Mouse (Mus musculus) embryo, embryonic 10.5 days (tissue): Measurements from ENCODE around the gene Tspan6.

Source experiments
- DNase-seq: peaks from one replicate; pipeline ENCODE4 v3.0.0-alpha.2; 2015; ENCODE audit warnings: low spot score

Gene Tspan6

DNA sequence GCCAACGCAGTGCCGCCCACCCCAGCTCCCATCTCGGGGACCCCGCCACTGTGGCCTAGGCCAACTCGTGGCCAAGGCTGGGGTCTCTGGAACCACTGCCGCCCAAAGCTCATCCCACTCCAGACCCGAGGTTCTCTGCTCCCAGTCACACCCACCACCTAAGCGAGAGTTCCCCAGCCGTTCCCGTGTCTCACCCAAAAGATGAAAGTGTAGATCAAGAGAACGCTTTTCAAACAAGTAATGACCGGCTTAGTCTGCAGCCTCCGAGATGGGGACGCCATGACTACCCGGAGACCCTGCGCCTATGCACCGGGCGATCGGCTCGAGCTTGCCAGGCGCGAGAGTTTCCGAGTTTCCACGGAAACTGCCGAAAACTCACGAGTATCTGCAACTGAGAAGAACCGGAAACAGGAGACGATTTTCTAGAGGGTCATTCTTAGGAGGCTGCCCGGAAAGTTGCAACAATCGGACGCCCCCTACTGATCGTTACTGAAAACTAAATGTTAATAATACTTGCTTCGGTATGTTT lies at the start of gene Tspan6:
TSS of gene Tspan6 (minus strand) at position 416 of the 529 bp plus-strand sequence.
- peak; percentile 90 for DNase-seq

DNA sequence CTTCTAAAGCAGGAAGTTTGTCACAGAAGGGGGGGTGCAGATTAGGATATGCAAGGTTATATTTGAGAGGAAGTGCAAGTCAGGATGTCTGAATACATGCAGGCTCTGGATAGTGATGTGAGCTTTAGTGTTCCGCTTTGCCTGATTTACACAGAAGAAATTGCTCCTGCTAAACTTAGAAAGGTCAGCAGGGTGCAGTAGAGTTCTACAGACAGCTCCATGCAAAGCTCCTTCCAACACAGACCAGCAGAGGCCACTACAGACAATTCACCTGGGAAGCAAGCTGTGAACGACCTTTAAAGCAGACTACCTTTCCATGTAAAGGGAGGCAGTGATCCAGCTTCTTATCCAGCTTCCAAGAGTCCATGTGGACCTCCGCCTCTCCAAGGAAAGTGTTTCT lies 49.2 kb upstream of the Tspan6 start:
- DNase-seq = peak; percentile 68

DNA sequence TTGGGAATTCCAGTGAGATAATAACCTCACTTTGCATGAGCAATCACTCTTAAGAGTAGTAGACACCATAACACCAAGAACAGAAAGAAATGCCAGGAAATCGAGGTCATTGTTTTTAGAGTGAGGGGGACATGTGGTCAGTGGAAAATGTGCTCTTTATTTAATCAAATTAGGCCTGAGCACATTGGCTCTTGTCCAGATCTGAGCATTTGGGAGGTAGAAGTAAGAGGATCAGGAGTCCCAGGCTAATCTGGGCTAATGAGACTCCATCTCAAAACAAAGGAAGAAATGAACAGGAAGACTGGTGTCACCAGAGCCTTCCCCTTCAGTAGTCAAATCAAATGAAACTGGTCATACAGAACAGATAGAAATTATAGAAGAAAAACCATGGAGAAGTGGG lies 41.3 kb upstream of the Tspan6 start:
- no peak for DNase-seq

DNA sequence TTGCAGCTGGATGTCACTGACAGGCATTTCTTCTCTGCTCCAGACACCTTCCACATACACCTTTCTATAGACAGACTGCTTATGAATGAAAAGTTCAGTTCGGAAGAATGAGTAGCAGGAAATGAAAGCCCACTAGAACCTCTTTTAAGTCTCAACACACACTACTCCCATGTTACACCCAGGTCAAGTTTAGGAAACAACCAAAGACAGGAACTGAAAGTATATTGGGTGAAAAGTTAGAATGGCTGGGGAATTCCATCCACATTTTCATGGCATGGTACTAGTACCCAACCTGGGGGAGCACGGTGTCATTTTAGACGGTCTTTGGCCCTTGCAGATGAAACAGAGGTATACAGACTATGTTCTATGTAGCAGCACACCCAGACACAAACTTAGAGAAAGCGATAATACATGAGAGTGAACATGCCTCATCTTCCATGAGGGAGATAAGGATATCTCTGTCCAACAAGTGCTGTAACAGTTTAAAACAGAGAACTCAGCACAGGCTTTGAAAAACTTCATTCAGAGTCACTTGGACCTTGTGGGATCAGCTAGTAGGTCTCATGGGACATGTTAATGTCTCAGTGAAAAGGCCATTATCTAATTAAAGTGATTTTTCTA lies 38.5 kb upstream of the Tspan6 start:
- no peak for DNase-seq

DNA sequence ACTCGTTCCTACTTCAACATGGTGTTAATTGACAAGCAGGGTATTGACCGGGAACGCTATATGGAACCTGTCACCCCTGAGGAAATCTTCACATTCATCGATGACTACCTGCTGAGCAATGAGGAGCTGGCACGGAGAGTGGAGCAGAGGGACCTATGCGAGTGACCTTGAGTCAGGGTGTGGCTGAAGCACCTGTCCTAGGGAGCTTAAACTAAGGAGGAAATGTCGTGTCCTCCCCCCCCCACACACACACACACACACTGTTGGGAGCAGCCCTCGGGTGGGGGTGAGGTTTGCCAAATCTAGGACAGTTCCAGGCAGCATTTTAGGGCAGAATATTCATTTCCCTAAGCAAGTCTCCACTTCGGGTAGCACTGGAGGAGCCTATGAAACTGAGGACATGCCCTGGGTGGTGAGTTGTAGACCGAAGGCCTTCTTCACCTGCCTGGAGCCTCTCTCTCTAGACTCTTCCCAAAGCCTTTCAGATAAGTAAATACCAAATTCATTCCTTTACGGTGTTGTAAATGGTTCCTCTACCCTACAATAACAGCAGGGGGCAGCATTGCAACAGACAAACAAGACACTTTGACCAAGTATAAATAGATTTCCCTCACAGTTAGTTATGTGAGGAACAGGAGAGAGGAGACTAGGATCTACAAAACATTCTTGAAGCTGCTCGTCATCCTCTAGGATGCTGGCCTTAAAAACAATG lies 33.2 kb upstream of the Tspan6 start:
- peak; percentile 55 for DNase-seq

DNA sequence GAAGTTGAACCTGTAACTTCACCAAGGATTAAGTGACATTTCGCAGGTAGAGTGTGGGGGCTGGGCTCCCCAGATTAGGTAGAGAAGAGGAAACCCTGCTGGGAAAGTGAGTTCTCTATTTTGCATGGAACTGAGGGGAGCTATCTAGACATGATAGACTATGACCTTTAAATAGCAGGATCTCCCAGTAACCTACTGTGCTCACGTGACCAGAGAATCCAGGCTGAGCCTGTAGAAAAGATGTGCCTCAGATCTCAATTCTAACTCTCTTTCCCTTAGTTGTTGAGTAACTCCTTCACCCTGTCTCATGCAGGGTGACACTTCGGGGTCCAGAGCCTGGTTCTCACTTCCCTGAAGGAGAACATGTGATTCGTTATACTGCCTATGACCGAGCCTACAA lies 28.5 kb upstream of the Tspan6 start:
- no peak for DNase-seq

DNA sequence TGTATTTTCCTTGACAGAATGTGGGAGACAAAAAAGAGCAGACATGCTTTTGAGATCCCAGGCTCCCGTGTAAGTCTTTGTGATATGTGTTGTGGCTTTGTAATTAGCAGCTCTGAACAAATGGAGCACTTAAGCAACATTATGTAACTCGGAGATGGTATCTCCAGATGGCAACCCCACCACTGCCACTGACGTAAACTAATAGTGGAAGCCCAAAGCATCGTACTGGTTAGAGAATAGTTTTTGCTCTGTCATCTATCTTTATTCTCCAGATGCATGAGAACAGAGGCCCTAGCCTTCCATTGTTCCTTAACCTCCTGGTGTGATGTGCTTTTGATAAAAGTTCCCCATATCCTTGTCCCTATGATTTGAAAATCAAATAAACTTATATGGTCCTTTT lies 23.0 kb upstream of the Tspan6 start:
- DNase-seq = no peak

DNA sequence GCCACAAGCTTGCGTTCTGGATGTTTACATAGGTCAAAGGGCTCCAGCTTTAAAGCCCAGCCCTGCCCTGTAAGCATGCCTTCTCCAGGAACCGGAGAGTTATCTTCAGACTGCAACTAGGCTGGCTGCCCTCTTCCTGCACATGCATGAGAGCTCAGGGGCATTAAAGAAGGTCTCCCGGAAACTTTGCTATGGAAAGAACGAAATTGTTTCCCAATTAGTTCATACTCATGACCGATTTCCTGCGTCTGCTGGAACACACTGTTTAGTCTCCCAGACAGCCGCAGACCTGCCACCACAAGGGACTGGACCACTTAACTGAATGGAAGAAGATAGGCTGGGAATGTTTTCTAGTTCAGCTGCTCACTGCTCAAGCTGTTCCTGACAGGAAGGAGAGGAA lies 16.0 kb upstream of the Tspan6 start:
- no peak for DNase-seq

DNA sequence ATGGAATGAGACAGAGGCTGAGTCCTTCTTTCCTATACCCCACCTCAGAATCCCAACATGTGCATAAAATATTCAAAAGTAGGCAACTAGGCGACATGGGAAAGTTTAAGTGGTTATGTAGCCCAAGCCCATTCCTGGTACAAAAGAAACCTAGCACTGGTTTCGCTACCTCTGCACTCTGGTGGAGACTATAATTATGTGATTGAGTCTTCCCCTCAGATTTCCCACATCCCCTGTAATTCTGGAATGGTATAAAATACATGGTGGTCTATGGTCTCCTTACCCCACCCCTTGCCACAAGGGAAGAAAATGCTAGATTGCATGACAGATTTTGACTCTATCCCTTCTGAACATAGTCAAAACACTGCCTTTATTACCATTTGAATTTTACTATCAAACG lies 14.8 kb upstream of the Tspan6 start:
- DNase-seq = no peak

DNA sequence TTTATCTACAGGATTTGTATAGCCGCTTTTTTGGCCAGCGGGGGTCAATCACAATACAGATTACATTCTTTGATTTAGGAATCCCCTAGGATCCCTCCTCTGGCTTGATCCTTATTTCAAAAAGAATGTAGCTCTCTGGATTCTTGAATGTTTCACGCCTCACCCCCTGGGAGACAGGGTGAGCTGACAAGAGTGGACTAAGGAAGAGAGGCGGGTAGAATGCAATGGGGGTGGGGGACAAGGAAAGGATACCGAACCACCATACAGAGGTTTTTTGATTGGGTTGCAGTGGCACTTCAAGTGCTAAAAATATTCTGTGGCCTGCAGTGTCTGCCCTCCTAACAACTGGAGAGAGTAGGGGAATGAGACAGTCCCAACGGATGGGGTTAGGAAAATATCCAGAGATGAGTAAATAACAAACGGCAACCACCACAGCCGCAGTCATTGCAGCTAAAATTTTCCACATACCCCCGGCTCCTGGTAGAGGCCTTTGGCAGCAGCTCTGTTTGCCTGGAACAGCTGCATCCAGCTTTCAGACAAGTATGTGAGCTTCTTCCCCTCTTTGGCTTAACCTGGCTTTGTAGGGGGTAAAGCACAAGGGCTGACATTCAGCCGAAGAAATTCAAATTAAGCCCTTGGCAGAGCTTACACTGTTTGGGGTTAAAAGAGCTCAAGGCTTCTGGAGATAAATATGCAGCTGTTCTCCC lies 13.3 kb upstream of the Tspan6 start:
- DNase-seq = no peak

DNA sequence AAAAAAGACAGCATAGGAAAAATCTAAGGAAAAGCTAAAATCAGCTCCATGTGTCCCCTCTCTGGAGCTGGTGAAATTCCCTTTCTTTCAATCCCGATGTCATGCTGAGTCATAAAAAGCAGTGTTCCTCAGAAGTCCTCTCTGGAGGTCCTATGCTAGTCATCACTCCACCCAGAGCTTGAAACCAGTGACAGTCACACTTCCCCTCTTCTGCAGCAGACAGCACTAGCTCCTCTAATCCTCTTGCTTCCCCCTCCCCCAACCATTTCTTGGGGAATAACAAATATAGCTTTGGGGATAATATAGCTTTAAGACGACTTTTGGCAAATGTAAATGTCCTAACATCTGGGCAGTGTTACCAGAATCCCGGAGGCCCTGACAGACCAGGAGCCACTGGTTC lies 10.0 kb upstream of the Tspan6 start, which contains the start of gene Srpx2:
TSS of gene Srpx2 (plus strand) at position 166 of the 400 bp plus-strand sequence.
- no peak for DNase-seq

DNA sequence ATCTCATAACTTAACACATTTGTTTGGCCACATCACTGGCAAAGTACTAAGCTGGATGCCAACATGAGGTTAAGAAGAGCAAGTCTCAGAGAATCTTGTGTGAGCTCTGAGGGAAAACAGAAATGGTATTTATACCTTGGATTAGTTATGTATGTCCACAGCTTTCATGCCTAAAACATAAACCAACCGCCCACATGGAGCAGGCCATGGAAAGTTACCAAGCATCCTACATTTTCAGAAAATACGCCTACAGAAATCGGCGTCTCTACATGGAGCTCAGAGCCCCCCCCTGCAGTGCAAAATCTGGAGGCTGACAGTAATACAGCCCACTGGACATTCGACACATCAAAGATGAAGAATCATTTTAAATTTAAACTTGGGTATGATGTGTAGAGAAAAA lies 10.1 kb downstream of the Tspan6 start:
- no peak for DNase-seq

DNA sequence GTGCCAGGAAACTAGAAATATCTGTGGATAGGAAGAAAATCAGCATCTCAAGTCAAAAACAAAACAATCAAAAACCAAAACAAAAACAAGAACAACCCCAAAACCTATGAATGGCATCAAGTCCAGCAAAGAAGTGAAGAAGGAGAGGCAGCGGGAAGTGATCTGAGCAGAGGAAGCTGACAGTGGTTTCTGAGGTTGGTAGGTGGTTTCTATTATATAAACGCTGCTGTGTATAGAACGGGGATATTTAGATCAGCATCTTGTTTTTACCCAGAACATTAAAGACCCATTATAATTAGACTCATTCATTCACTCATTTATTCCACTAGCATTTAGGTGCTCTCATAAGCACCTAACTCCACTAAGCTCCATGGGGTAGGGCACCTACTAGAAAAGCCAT lies 10.9 kb downstream of the Tspan6 start:
- no peak for DNase-seq

DNA sequence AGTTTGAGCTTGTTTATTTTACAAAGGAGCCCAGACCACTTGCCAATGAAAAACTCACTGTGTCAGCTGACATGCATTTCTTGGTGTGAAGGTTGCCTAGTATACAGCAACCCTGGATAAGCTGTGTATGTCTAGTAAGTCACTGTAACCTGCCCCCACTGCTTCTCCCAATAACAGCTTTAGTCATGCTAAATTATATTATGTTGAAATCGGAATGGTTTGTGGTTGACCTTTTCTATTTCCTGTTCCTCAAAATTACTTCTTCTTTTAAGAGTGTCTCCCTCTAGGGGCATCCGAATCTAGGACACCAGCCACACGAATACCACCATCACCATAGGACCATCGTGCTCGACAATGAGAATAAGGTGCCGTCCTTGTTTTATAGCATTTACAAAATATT lies 28.5 kb downstream of the Tspan6 start:
- DNase-seq = no peak

DNA sequence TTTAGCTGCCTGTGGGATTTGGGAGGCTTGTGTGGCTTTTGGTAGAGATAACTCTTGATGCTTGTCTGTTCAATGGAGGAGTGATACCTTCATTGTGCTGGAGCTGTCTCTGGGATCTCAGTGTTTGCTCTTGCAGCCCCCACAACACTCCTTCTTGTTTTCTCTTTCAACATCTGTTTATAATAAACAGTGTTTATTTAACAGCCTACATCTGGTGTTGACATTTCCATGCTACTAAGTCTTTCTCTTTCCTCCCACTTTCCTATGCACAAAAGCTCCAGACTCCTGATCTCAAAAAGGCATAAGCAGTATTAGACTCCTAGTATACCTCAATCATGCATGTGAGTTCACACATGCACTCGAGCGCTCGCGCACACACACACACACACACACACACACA lies 44.6 kb downstream of the Tspan6 start:
- DNase-seq = peak; percentile 1

DNA sequence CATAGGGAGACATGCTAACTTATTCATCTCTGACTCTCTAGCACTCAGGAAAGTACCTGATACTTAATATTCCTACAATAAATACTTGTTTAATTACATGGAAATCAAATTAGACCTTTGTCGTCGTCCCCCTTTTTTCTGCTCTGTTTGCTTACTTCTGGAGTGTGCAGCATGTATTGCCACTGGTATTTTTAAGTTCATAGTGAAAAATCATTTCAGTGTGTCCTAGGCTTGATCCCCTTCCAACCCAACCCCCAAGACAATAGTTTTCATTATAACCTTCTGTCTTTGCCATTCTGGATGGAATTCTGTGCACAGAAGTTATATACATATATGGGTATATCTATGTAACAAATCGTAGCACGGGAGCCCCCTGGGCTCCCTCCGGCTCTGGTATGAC lies 47.5 kb downstream of the Tspan6 start, which contains the start of gene Tnmd:
TSS of gene Tnmd (plus strand) at position 301 of the 400 bp plus-strand sequence.
- DNase-seq = no peak
